Mouse (Mus musculus) heart, embryonic 11.5 days (tissue): ENCODE measurements around the gene Ccdc88c. TPM values are rescaled to one million over a fixed set of nuclear protein-coding genes. Genes with fewer than 3 reads are reported as not detected.
A peak's percentile ranks its signal among the peaks of the same experiment; 100 is the strongest.

Experiments used
- ATAC-seq: fragments of 200-750 bp; cut with Nextera tagmentation; replicated peaks from 2 replicates; pipeline ENCODE4 v1.8.0; 2017; ENCODE audit warnings: moderate library complexity; ENCODE audit not compliant: insufficient number of reproducible peaks, low FRiP score, low TSS enrichment
- H3K27ac ChIP-seq: fragments of 300-500 bp; sonication (generic); 2 replicates; pipeline ENCODE4 v1.5.1; 2014; ENCODE audit warnings: mild to moderate bottlenecking, low read depth, low read length
- H3K27me3 ChIP-seq: fragments of 300-500 bp; sonication (generic); 2 replicates; pipeline ENCODE4 v1.6.1; 2014; ENCODE audit warnings: mild to moderate bottlenecking, low read length, mixed read lengths; ENCODE audit not compliant: control insufficient read depth, insufficient read depth
- H3K36me3 ChIP-seq: fragments of 300-500 bp; sonication (generic); 2 replicates; pipeline ENCODE4 v1.6.1; 2014; ENCODE audit warnings: mild to moderate bottlenecking, low read length, moderate library complexity, mixed read lengths; ENCODE audit not compliant: control insufficient read depth, insufficient read depth
- H3K4me1 ChIP-seq: fragments of 300-500 bp; sonication (generic); 2 replicates; pipeline ENCODE4 v1.6.1; 2014; ENCODE audit warnings: low read length; ENCODE audit not compliant: control insufficient read depth, insufficient read depth
- H3K4me2 ChIP-seq: fragments of 300-500 bp; sonication (generic); 2 replicates; pipeline ENCODE4 v1.6.1; 2014; ENCODE audit warnings: mild to moderate bottlenecking, moderate library complexity
- H3K4me3 ChIP-seq: fragments of 300-500 bp; sonication (generic); 2 replicates; pipeline ENCODE4 v1.5.1; 2014; ENCODE audit warnings: low read depth, low read length
- H3K9ac ChIP-seq: fragments of 300-500 bp; sonication (generic); 2 replicates; pipeline ENCODE4 v1.6.1; 2014; ENCODE audit warnings: mild to moderate bottlenecking, low read depth, low read length, moderate library complexity
- H3K9me3 ChIP-seq: fragments of 300-500 bp; sonication (generic); replicated peaks from 2 replicates; pipeline ENCODE4 v1.6.1; 2016; ENCODE audit warnings: low read length; ENCODE audit not compliant: control insufficient read depth
- WGBS: fragments of 180-500 bp; shearing (Covaris S2); extraction: QIAGEN DNeasy Blood & Tissue Kit; methylation state at CpG from one replicate; pipeline ENCODE4 v1.1.7; 2014; ENCODE audit not compliant: insufficient replicate concordance; 5-methylcytosine and 5-hydroxymethylcytosine counted together
- polyA plus RNA-seq: library from polyadenylated mRNA; unstranded; fragments of >200 nt; fragmentation: Nextera tagmentation; extraction: Ambion mirVana; gene quantifications from 2 replicates; pipeline ENCODE4 v1.2.1, GENCODE M21; 2014

Gene Ccdc88c
- polyA plus RNA-seq, 1 experiment from 2014 or later: 3.1 TPM

DNA sequence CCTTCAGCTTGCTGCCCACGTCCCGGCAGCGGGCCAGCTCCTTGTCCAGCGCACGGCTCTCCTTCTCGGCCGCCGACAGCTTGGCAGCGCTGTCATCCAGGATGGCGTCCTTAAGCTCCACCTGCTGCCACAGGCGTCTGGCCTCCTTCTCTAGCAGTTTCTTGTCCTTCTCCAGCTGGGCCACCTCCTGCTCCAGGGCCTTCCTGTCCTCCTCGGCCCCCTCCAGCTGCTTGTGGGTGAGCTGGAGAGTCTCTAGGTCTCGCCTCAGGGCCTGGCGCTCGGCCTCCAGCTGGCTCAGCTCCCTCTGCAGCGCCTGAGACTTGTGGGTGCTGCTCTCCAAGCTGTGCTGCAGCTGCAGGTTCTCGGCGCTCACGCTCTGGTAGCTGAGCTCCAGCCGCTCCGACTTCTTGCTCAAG lies 83.9 kb downstream of the Ccdc88c start:
- H3K27me3 ChIP-seq: peaks cover 70% of the 10 kb centered on the region
- no peak overlapping the region for H3K9ac ChIP-seq
- no peaks in the 10 kb centered on the region for H3K4me1 ChIP-seq
- no peak overlapping the region for H3K4me3 ChIP-seq
- H3K27ac ChIP-seq: no peak overlapping the region
- H3K36me3 ChIP-seq: no peaks in the 10 kb centered on the region
- H3K9me3 ChIP-seq: no peaks in the 10 kb centered on the region
- no peak for ATAC-seq
- no peak overlapping the region for H3K4me2 ChIP-seq
- 86% methylated on average over 21 of the region's 21 CpGs for WGBS

DNA sequence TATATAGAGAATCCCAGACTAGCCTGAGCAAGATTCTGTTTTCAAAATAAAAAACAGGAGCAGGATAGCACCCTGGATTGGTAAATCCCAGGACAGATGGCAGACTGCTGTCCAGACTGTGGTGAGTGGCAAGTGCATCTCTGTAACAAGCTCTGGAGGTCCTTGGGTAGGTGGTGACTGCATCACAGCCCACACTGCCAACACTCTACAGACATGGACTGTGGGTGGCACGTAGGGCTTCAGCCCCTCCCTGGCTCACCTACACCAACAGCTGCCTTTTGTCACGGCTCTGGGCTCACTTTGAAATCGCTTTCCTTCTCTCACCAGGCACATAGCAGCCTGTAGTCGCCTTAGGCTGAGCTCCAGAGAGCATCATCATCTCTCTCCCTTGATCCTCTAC lies 85.7 kb downstream of the Ccdc88c start:
- Histone ChIP-seq H3K36me3 (no peaks in the 10 kb centered on the region), H3K4me2 (no peak overlapping the region), H3K4me3 (no peak overlapping the region), H3K9me3 (no peaks in the 10 kb centered on the region), H3K4me1 (no peaks in the 10 kb centered on the region), H3K27ac (no peak overlapping the region), H3K27me3 (peaks cover 68% of the 10 kb centered on the region), H3K9ac (no peak overlapping the region)
- no peak for ATAC-seq
- WGBS: 66% methylated on average over 4 of the region's 4 CpGs

DNA sequence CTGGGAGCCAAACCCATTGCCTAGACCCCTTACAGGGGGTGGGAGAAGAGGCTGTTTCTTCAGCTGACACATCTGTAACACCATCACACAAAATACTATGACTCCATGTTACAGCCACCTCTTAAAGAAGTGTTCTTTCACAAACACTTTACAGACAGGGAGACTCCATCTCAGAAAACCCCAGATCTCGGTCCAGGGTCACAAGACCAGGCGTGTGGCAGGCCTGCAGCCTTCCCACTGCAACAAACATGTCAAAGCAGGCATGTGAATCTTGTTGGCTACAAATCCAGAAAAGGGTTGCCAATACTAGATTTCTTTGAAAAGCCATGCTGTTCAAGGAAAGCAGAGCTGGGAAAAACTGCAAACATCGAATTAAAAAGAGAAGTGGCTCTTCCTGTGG lies 87.5 kb downstream of the Ccdc88c start:
- ATAC-seq: no peak
- H3K4me1 ChIP-seq: no peaks in the 10 kb centered on the region
- H3K4me2 ChIP-seq: no peak overlapping the region
- no peak overlapping the region for H3K9ac ChIP-seq
- no peaks in the 10 kb centered on the region for H3K9me3 ChIP-seq
- 80% methylated on average over 3 of the region's 3 CpGs for WGBS
- H3K27me3 ChIP-seq: peaks cover 55% of the 10 kb centered on the region
- no peak overlapping the region for H3K4me3 ChIP-seq
- no peaks in the 10 kb centered on the region for H3K36me3 ChIP-seq
- no peak overlapping the region for H3K27ac ChIP-seq

DNA sequence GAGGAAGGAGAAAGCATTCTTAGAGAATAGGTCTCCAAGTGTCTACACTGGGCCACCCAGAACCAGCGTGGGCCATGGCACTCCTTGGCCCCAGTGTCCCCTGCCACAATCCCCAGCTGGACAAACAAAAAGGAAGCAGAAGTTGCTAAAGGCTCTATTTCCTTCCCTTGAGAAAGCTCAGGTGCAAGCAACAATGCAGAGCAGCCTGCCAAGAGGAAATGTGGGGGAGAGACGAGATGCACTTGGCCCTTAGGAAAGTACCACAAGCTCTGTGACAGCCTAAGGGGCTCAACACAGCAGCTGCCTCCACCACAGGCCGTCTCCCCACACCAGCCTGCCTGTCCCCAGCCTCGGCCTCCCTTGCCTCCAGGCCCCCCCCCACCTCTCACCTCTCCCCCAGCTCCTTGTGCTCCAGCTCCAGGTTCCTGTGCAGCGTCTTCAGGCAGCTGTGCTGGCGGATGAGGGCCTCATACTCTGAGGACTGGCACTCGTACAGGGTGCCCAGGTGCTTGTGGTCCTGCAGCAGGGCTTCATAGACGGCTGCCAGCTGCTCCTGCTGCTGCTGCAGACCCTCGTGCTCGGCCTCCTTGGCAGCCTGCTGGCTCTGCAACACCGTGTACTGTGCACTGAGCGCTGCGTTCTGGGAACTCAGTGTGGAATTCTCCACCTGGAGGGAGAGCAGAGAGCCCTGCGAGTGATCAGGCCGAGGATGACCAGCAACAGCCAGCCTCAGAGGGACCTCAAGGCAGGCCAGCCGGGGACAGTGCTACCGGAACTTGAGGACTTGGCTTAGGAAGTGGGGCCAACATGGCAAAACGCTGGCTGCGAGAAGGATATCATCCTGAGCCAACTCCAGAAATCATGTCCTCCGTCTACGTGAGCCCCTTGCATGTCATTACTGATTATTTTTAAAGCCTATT lies 91.2 kb downstream of the Ccdc88c start:
- Histone ChIP-seq H3K27me3 (peaks cover 28% of the 10 kb centered on the region), H3K4me2 (no peak overlapping the region), H3K36me3 (no peaks in the 10 kb centered on the region), H3K27ac (no peak overlapping the region), H3K9me3 (no peaks in the 10 kb centered on the region), H3K4me3 (no peak overlapping the region), H3K4me1 (no peaks in the 10 kb centered on the region), H3K9ac (peak overlapping the region; percentile 43; the same call in 1 of the 2 replicates)
- 75% methylated on average over 21 of the region's 21 CpGs for WGBS
- ATAC-seq: no peak; the same call in 1 of the 2 replicates

DNA sequence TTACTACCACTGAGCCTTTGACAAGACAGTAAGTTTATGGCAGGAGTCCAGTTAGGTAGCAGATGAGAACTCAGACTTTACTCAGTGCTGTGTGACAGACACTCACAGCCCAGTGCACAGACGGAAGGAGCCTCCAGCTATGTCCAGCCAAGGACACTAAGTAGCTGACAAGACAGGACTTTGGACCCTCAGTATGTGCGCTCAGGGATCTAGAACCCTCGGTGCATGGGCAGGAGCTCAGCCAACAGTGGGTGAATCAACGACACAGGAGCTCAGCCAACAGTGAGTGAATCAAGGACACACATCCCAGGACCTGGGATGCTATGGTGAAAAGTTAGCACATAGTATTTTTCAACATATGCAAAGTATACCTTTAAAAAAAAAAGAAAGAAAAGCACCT lies 92.1 kb downstream of the Ccdc88c start:
- H3K27ac ChIP-seq: no peak overlapping the region
- H3K27me3 ChIP-seq: peaks cover 25% of the 10 kb centered on the region

DNA sequence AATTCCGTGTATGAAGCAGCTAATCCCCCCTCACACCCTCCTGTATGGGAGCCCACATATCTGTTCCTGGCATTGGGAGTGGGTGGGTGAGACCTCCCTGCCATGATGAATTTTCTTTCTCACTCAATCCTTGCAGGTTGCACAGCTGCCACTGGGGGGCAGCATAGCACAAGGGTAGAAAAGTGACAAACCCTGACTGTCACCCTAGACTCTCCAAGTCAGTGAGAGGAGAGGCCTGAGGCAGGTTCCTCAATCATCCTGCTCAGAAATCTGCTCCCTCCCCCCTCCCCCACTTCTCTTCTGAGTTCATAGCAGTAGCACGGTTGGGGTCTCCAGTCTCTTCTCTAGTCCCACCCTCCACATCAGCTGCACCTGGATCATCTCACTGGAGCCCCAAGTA lies 92.7 kb downstream of the Ccdc88c start:
- no peak overlapping the region for H3K4me3 ChIP-seq
- WGBS: 24% methylated on average over 2 of the region's 2 CpGs
- H3K4me1 ChIP-seq: no peaks in the 10 kb centered on the region
- no peaks in the 10 kb centered on the region for H3K9me3 ChIP-seq
- no peak; the same call in 1 of the 2 replicates for ATAC-seq
- no peak overlapping the region for H3K27ac ChIP-seq
- no peaks in the 10 kb centered on the region; the same call in 1 of the 2 replicates for H3K36me3 ChIP-seq
- H3K9ac ChIP-seq: no peak overlapping the region
- H3K27me3 ChIP-seq: peaks cover 25% of the 10 kb centered on the region
- H3K4me2 ChIP-seq: no peak overlapping the region

More for the DNA sequence above, 92.1 kb downstream of the Ccdc88c start:
- H3K9ac ChIP-seq: no peak overlapping the region
- no peaks in the 10 kb centered on the region for H3K4me1 ChIP-seq
- no peaks in the 10 kb centered on the region for H3K36me3 ChIP-seq
- H3K4me3 ChIP-seq: no peak overlapping the region
- no peaks in the 10 kb centered on the region for H3K9me3 ChIP-seq
- H3K4me2 ChIP-seq: no peak overlapping the region
- WGBS: 91% methylated on average over 4 of the region's 4 CpGs
- ATAC-seq: no peak

DNA sequence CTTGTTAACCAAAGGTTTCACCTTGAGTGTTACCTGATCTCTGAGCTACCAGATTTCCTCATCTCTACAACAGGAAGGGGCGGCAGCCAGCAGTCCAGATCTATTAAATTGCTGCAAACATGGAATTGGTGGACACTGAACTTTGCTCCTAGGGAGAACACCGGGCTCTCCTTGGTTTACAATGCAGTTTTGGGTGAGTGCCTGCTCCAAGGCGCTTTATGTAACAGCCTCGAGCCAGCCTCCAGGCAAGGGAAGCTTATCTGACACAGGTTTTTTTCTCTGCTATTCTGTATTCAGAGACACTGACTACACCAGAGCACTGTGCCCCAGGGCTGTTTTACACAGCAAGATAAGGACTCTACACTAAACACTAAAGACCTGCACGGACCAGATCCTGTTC lies 94.1 kb downstream of the Ccdc88c start:
- Histone ChIP-seq H3K9me3 (no peaks in the 10 kb centered on the region), H3K9ac (no peak overlapping the region), H3K4me1 (no peaks in the 10 kb centered on the region), H3K36me3 (no peaks in the 10 kb centered on the region; the same call in 1 of the 2 replicates), H3K4me2 (no peak overlapping the region), H3K27ac (no peak overlapping the region), H3K27me3 (peaks cover 16% of the 10 kb centered on the region), H3K4me3 (no peak overlapping the region)
- WGBS: 63% methylated on average over 5 of the region's 5 CpGs
- ATAC-seq: no peak

DNA sequence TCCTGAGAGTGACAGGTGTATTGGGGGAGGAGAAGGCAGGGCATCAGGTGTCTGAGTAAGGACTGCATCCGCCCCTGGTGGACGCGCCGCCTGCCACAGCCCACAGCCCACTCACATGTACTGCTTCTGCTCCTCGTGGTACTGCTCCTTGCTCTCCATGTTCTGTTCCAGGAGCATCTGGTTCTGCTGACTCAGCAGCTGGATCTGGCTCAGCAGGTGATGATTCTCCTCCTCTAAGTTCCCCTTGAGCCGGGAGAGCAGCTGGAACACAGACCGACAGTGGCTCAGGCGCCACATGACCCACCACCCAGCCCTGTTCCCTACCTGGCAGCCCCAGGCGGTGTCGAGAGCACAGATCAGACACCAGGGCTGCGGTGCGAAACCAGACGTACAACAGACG lies 97.2 kb downstream of the Ccdc88c start:
- ATAC-seq: no peak
- no peak overlapping the region for H3K4me3 ChIP-seq
- H3K36me3 ChIP-seq: no peaks in the 10 kb centered on the region; the same call in 1 of the 2 replicates
- 93% methylated on average over 14 of the region's 14 CpGs for WGBS
- no peaks in the 10 kb centered on the region for H3K4me1 ChIP-seq
- no peaks in the 10 kb centered on the region for H3K9me3 ChIP-seq
- H3K27me3 ChIP-seq: peaks cover 3% of the 10 kb centered on the region; the same call in 1 of the 2 replicates
- no peak overlapping the region for H3K27ac ChIP-seq
- no peak overlapping the region for H3K9ac ChIP-seq
- H3K4me2 ChIP-seq: no peak overlapping the region
